Mouse (Mus musculus): ENCODE measurements at regions not wholly inside any gene's neighbourhood (a gene's known extent, or its start where the extent isn't known, plus 50 kb on each side); places are given as distances from the start of the nearest gene placed in this dataset.
A peak's percentile ranks its signal among the peaks of the same experiment; 100 is the strongest.

GRCm38 (mm10) chr10:47185487-47185886 lies 1607.9 kb downstream of the Hace1 start:
- WGBS: 76% methylated on average over 3 of the region's 3 CpGs
- Histone ChIP-seq H3K9ac (ENCODE audit: low read length) (no peak overlapping the region), H3K27ac (ENCODE audit: low read depth, low read length) (no peak overlapping the region), H3K4me2 (ENCODE audit: low read length) (no peak overlapping the region), H3K4me3 (ENCODE audit: low read depth, low read length) (no peak overlapping the region), H3K4me1 (ENCODE audit: control insufficient read depth, insufficient read depth, low read length) (no peaks in the 10 kb centered on the region), H3K9me3 (replicated peaks; ENCODE audit: control insufficient read depth, low read length) (no peaks in the 10 kb centered on the region), H3K36me3 (ENCODE audit: control insufficient read depth, insufficient read depth, low read length) (no peaks in the 10 kb centered on the region), H3K27me3 (replicated peaks; ENCODE audit: control insufficient read depth, insufficient read depth, low read length) (no peaks in the 10 kb centered on the region)
- ATAC-seq: no peak
- peak; percentile 23 for DNase-seq (ENCODE audit: low spot score)

- WGBS: 66% methylated on average over 2 of the region's 2 CpGs
- Histone ChIP-seq H3K4me3 (ENCODE audit: low read depth, low read length) (no peak overlapping the region), H3K36me3 (ENCODE audit: control insufficient read depth, insufficient read depth, low read length) (no peaks in the 10 kb centered on the region), H3K9ac (ENCODE audit: low read length) (no peak overlapping the region), H3K4me2 (ENCODE audit: low read length) (no peak overlapping the region), H3K27me3 (replicated peaks; ENCODE audit: control insufficient read depth, insufficient read depth, low read length) (no peaks in the 10 kb centered on the region), H3K4me1 (ENCODE audit: control insufficient read depth, insufficient read depth, low read length) (no peaks in the 10 kb centered on the region), H3K9me3 (replicated peaks; ENCODE audit: control insufficient read depth, low read length) (no peaks in the 10 kb centered on the region), H3K27ac (ENCODE audit: low read depth, low read length) (no peak overlapping the region)
- ATAC-seq (no peak), DNase-seq (ENCODE audit: low spot score) (no peak)
Measured at GRCm38 (mm10) chr10:47216204-47216603, 1638.6 kb downstream of the Hace1 start.

GRCm38 (mm10) chr10:47263039-47263438 lies 1685.4 kb downstream of the Hace1 start:
- Histone ChIP-seq H3K9ac (ENCODE audit: low read length) (no peak overlapping the region), H3K36me3 (ENCODE audit: control insufficient read depth, insufficient read depth, low read length) (no peaks in the 10 kb centered on the region), H3K27me3 (replicated peaks; ENCODE audit: control insufficient read depth, insufficient read depth, low read length) (no peaks in the 10 kb centered on the region), H3K4me3 (ENCODE audit: low read depth, low read length) (no peak overlapping the region), H3K4me2 (ENCODE audit: low read length) (no peak overlapping the region), H3K27ac (ENCODE audit: low read depth, low read length) (no peak overlapping the region), H3K4me1 (ENCODE audit: control insufficient read depth, insufficient read depth, low read length) (no peaks in the 10 kb centered on the region), H3K9me3 (replicated peaks; ENCODE audit: control insufficient read depth, low read length) (no peaks in the 10 kb centered on the region)
- 55% methylated on average over 3 of the region's 3 CpGs for WGBS
- DNase-seq (ENCODE audit: low spot score): peak; percentile 59
- ATAC-seq: peak; percentile 78

GRCm38 (mm10) chr10:47285700-47286099 lies 1708.1 kb downstream of the Hace1 start:
- no peak overlapping the region for H3K9ac ChIP-seq (ENCODE audit: low read length)
- H3K27ac ChIP-seq (ENCODE audit: low read depth, low read length): no peak overlapping the region
- no peaks in the 10 kb centered on the region for H3K36me3 ChIP-seq (ENCODE audit: control insufficient read depth, insufficient read depth, low read length)
- 38% methylated on average over 2 of the region's 2 CpGs for WGBS
- H3K4me1 ChIP-seq (ENCODE audit: control insufficient read depth, insufficient read depth, low read length): no peaks in the 10 kb centered on the region
- no peak overlapping the region for H3K4me2 ChIP-seq (ENCODE audit: low read length)
- H3K4me3 ChIP-seq (ENCODE audit: low read depth, low read length): no peak overlapping the region
- H3K9me3 ChIP-seq (replicated peaks; ENCODE audit: control insufficient read depth, low read length): no peaks in the 10 kb centered on the region
- no peak for ATAC-seq
- no peaks in the 10 kb centered on the region for H3K27me3 ChIP-seq (replicated peaks; ENCODE audit: control insufficient read depth, insufficient read depth, low read length)
- DNase-seq (ENCODE audit: low spot score): no peak

- Histone ChIP-seq H3K9me3 (replicated peaks; ENCODE audit: control insufficient read depth, low read length) (no peaks in the 10 kb centered on the region), H3K27me3 (replicated peaks; ENCODE audit: control insufficient read depth, insufficient read depth, low read length) (no peaks in the 10 kb centered on the region), H3K4me1 (ENCODE audit: control insufficient read depth, insufficient read depth, low read length) (no peaks in the 10 kb centered on the region), H3K4me2 (ENCODE audit: low read length) (no peak overlapping the region), H3K27ac (ENCODE audit: low read depth, low read length) (no peak overlapping the region), H3K4me3 (ENCODE audit: low read depth, low read length) (no peak overlapping the region), H3K36me3 (ENCODE audit: control insufficient read depth, insufficient read depth, low read length) (no peaks in the 10 kb centered on the region), H3K9ac (ENCODE audit: low read length) (no peak overlapping the region)
- ATAC-seq: no peak
- no peak for DNase-seq (ENCODE audit: low spot score)
Measured at GRCm38 (mm10) chr10:47300097-47300496, 1722.5 kb downstream of the Hace1 start.
